Mouse (Mus musculus) kidney, adult 2 months (tissue): ENCODE data around the gene Slc6a13.

ENCODE experiments used
- CTCF ChIP-seq: fragments of 200-500 bp; conservative IDR thresholded peaks from 2 replicates; pipeline ENCODE4 v1.5.1; 2011; ENCODE audit warnings: low read depth, mild to moderate bottlenecking, control low read depth, low read length, moderate library complexity, mixed read lengths; ENCODE audit not compliant: insufficient read depth, insufficient read length
- POLR2A ChIP-seq: fragments of 200-500 bp; IDR thresholded peaks from one replicate; pipeline ENCODE4 v1.6.1; 2011; ENCODE audit warnings: low read depth, low read length, control low read depth

DNA sequence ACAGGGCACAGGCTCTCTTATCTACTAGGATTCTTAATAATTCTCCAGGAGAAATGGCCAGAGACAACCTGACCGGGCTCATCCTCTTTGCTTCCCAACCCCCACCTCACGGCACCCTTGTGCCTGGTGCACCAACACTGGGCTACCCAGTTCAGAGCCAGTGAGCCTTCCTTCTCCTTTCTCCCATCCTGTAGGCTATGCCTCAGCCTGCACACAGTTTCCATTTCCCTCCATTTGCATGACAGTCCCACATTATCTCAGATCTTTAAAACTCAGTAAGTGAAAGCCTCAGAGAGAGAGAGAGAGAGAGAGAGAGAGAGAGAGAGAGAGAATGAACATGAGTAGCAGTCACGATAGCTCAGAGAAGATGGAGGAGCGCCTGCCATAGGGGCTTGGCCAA lies 78.2 kb downstream of the Slc6a13 start:
- TF ChIP-seq CTCF (no peak), POLR2A (no peak)
